Mouse (Mus musculus): ENCODE results near the gene Gm20509.

- TF ChIP-seq CTCF (IDR thresholded peaks at IDR 0.05; ENCODE audit: borderline replicate concordance, control insufficient read depth, extremely low read depth, insufficient read depth, low read length, poor library complexity) (no peak), POLR2A (IDR thresholded peaks at IDR 0.05; ENCODE audit: control insufficient read depth, extremely low read depth, insufficient read depth, low read length, poor library complexity) (no peak)
Measured at GRCm38 (mm10) chr9:73055441-73055911, 46.8 kb upstream of the Gm20509 start.

Measured in thymus, adult 2 months (tissue).